Mouse (Mus musculus) thymus, adult 2 months (tissue): Measurements from ENCODE around the gene Cops8. TPM values are rescaled to one million over a fixed set of nuclear protein-coding genes. Genes with fewer than 3 reads are reported as not detected.

ENCODE experiments used
- DNase-seq: peaks from one replicate; pipeline ENCODE4 v3.0.0; 2021
- H3K27ac ChIP-seq: fragments of 200-500 bp; 2 replicates; pipeline ENCODE4 v1.5.1; 2012; ENCODE audit warnings: low read length, control low read depth; ENCODE audit not compliant: control insufficient read depth, insufficient read depth
- H3K27me3 ChIP-seq: fragments of 200-500 bp; 2 replicates; pipeline ENCODE4 v1.6.1; 2012; ENCODE audit warnings: mild to moderate bottlenecking, low read length, moderate library complexity, mixed read lengths; ENCODE audit not compliant: control insufficient read depth, insufficient read depth
- H3K36me3 ChIP-seq: fragments of 200-500 bp; 2 replicates; pipeline ENCODE4 v1.6.1; 2012; ENCODE audit warnings: mild to moderate bottlenecking, low read length, moderate library complexity; ENCODE audit not compliant: control insufficient read depth, insufficient read depth
- H3K4me1 ChIP-seq: fragments of 200-500 bp; replicated peaks from 2 replicates; pipeline ENCODE4 v1.6.1; 2012; ENCODE audit warnings: low read length; ENCODE audit not compliant: control insufficient read depth, insufficient read depth
- H3K4me3 ChIP-seq: fragments of 200-500 bp; 2 replicates; pipeline ENCODE4 v1.5.1; 2012; ENCODE audit warnings: mild to moderate bottlenecking, low read length, control low read depth, moderate library complexity; ENCODE audit not compliant: control insufficient read depth, insufficient read depth
- CTCF ChIP-seq: fragments of 200-500 bp; IDR thresholded peaks from 2 replicates; pipeline ENCODE4 v1.5.1; 2012; ENCODE audit warnings: mild to moderate bottlenecking, control low read depth, low read length, moderate library complexity, borderline replicate concordance; ENCODE audit not compliant: control insufficient read depth, poor library complexity, insufficient read depth; ENCODE audit errors: extremely low read depth
- POLR2A ChIP-seq: fragments of 200-500 bp; IDR thresholded peaks from 2 replicates; pipeline ENCODE4 v1.6.1; 2012; ENCODE audit warnings: mild to moderate bottlenecking, low read length, control low read depth, moderate library complexity; ENCODE audit not compliant: control insufficient read depth, poor library complexity, insufficient read depth; ENCODE audit errors: extremely low read depth
- WGBS: fragments of 180-500 bp; shearing (Covaris S2); methylation state at CpG from one replicate; pipeline ENCODE4 v1.1.7; 2018; 5-methylcytosine and 5-hydroxymethylcytosine counted together
- polyA plus RNA-seq: library from polyadenylated mRNA; depleted of rRNA; stranded (reverse); fragments of >200 nt; gene quantifications from 2 replicates; pipeline ENCODE4 v1.2.3, GENCODE M21; 2012; rRNA removed

The Cops8 gene
- 65.1 and 80.9 TPM in 2 replicates for polyA plus RNA-seq

GRCm38 (mm10) chr1:90602759-90603560 lies at the start of gene Cops8:
Gene Cops8 (plus strand): TSS chr1:90602981.
- Histone ChIP-seq H3K27me3 (no peaks in the 10 kb centered on the region), H3K27ac (no peak within 1 kb of the TSS), H3K4me3 (peak within 1 kb of the TSS; percentile 76), H3K4me1 (no peaks in the 10 kb centered on the region; the same call in 1 of the 2 replicates), H3K36me3 (peaks cover 19% of the 10 kb centered on the region)
- peak; percentile 58 for TF ChIP-seq POLR2A
- 0 out of 2 replicates have a peak, but pooled peaks have one; percentile 43 for TF ChIP-seq CTCF
- WGBS = 5% methylated on average over 48 of the region's 48 CpGs
- peak; percentile 96 for DNase-seq

- H3K27ac ChIP-seq = no peak overlapping the region
- H3K4me1 ChIP-seq = no peaks in the 10 kb centered on the region
- TF ChIP-seq CTCF = no peak
- TF ChIP-seq POLR2A = no peak
- peak; percentile 3 for DNase-seq
- no peak overlapping the region for H3K4me3 ChIP-seq
- no peaks in the 10 kb centered on the region for H3K27me3 ChIP-seq
- H3K36me3 ChIP-seq = no peaks in the 10 kb centered on the region
- WGBS = 93% methylated on average over 1 of the region's 1 CpGs
These were observed 45.6 kb upstream of the Cops8 start for GRCm38 (mm10) chr1:90557140-90557539.

GRCm38 (mm10) chr1:90560942-90561726 lies 41.6 kb upstream of the Cops8 start:
- TF ChIP-seq CTCF (no peak), POLR2A (no peak)
- no peak overlapping the region for H3K27ac ChIP-seq
- no peaks in the 10 kb centered on the region for H3K36me3 ChIP-seq
- DNase-seq = no peak
- no peaks in the 10 kb centered on the region for H3K4me1 ChIP-seq
- no peaks in the 10 kb centered on the region for H3K27me3 ChIP-seq
- no peak overlapping the region for H3K4me3 ChIP-seq
- WGBS = 82% methylated on average over 5 of the region's 5 CpGs

GRCm38 (mm10) chr1:90563945-90564344 lies 38.8 kb upstream of the Cops8 start:
- H3K4me1 ChIP-seq = no peaks in the 10 kb centered on the region
- TF ChIP-seq CTCF (no peak), POLR2A (no peak)
- H3K27ac ChIP-seq = no peak overlapping the region
- no peak for DNase-seq
- WGBS = 91% methylated on average over 3 of the region's 3 CpGs
- no peaks in the 10 kb centered on the region for H3K36me3 ChIP-seq
- H3K4me3 ChIP-seq = no peak overlapping the region
- H3K27me3 ChIP-seq = no peaks in the 10 kb centered on the region

GRCm38 (mm10) chr1:90566664-90567440 lies 35.9 kb upstream of the Cops8 start:
- 85% methylated on average over 15 of the region's 15 CpGs for WGBS
- no peak for TF ChIP-seq CTCF
- no peak for TF ChIP-seq POLR2A
- Histone ChIP-seq H3K4me1 (no peaks in the 10 kb centered on the region), H3K4me3 (no peak overlapping the region), H3K36me3 (no peaks in the 10 kb centered on the region), H3K27me3 (no peaks in the 10 kb centered on the region), H3K27ac (no peak overlapping the region)
- DNase-seq = no peak

- no peak overlapping the region for H3K27ac ChIP-seq
- DNase-seq = no peak
- TF ChIP-seq POLR2A (no peak), CTCF (no peak)
- WGBS = 92% methylated on average over 6 of the region's 6 CpGs
- no peaks in the 10 kb centered on the region for H3K36me3 ChIP-seq
- no peaks in the 10 kb centered on the region for H3K4me1 ChIP-seq
- H3K27me3 ChIP-seq = no peaks in the 10 kb centered on the region
- H3K4me3 ChIP-seq = no peak overlapping the region
These were observed 28.9 kb upstream of the Cops8 start for GRCm38 (mm10) chr1:90573831-90574230.
